Mouse (Mus musculus): Measurements from ENCODE around the gene Zfp319.
A peak's percentile ranks its signal among the peaks of the same experiment; 100 is the strongest.

Zfp319 gene

DNA sequence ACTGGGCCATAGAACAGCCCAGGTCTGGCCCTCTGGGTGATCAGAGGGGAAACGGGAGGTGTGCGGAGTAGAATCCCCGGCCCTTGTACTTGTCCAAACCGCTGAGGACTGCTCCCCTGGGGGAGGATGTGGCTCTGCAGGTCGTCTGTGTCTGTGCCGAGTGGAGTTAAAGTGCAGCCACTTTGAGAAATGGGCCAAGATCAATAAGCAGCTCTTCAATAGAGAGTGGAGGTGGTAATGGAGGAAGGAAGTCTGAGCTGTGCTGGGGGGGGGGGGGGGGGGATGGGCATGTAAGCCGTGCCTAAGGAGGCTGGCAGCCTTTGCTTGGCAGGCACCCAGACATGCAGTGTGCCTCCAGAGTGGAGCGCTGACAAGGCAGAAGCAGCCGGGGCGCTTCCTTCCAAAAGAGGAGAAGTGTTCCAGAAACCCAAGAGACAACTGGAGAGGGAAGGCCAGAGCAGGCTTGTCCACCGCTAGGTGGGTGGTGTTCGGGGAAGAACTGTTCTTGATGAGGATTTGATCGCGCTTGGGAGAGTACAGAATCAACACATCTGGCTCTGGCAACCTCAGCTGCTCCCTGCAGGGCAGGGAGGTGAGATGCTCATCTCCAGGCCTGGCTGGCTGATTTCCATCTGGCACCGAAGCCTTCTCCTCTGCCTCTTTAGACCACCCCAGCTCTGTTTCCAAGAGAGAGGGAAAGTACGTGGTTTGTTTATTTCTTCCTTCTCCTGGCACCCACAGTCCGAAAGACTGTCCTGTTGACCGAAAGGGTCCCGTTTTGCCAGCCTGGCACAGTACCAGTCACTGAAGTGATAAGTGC is 17.3 kb upstream of the Zfp319 start:
- peak; percentile 84 for DNase-seq

DNA sequence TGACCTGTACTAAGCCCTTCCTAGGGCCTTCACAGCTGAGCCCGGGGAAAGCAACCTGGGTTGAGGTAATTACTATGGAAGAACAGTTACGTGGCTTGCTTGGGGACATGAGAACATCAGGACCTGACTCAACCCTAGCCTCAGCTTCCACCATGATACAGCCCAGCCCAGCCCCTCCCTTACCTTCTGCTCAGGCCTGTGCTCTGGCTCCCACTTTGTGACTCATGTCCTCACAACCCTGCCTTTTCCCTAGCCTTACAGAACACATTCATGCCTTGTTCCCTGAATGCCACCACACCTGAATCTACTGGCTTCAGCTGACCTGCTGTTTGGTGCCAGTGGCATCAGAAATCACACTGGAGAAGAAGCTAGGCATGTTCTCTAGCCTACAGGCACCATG is 16.6 kb upstream of the Zfp319 start:
- DNase-seq = no peak

DNA sequence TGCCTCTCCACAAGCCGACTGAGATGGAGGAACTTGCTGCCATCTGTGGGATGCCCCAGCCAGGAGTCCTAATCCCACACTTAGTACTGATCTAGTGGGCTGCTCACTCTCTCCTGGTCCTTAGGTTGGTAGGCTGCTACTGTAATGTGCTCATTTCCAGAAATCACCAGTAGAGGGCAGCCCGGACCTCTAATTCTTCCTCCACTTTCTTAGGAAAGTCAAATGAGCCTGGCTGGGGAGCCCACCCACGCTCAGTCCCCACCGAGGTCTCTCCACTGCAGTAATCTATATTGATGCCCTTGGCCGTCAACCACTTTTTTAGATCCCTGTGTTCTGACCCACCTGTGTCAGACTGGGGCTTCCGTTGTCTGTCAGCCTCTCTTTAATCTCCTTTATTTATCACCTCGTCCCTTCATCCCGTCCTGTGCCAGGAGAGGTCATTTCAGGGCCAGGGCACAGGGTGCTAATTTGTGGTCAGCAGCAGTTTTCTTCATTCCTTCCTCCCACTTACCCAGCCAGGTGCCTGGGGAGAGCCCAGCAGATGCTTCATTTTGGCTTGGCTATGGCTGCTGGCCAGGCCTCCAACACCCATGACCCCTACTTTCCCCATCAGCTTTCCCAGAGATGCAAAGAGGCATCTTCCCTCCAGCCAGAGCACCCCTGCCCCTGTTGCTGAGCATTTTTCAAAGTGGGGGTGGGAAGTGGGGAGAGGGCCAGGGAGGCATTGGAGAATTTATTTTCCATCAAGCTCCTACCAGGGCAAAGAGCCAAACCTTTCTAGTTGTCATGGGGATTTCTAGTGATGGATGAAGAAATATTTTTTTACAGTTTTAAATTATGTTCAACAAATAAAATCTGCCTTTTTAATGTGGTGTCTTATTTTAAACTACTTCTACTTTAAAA is 15.1 kb upstream of the Zfp319 start:
- DNase-seq = peak; percentile 87

DNA sequence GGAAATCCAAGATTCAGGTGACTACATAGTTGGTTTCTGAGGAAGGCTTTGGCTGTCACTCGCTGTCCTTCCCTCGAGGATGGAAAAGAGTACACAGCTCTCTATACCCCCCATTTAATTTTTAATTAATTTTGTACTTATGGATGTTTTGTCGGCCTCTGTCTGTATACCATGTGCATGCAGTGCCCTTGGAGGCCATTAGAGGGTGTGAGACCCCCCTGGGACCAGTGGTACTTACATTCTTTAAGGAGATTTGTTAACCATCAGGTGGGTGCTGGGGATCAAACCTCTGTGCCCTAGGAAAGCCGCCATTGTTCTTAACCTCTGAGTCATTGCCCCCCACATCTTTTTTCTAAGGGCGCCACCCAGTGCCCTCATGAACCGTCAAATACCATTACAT is 12.9 kb upstream of the Zfp319 start:
- DNase-seq = no peak

DNA sequence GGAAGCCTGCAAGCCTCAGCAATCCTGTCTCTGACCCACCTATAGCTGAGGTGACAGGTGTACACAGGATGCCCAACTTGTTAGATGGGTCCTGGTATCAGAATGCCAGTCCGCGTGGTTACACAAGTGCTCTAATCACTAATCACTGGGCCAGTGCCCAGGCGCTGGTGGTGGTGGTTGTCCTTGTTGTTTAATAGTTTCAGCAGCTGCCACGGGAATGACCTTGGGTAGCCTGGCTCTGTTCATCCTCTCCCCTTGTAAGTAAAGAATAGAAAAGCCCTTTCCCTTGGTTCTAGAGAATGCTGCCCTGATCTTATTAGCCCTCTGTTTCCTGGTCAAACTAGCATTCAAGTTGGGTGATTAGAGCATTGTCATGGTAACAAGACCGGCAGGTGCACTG is 10.0 kb upstream of the Zfp319 start:
- DNase-seq = no peak

DNA sequence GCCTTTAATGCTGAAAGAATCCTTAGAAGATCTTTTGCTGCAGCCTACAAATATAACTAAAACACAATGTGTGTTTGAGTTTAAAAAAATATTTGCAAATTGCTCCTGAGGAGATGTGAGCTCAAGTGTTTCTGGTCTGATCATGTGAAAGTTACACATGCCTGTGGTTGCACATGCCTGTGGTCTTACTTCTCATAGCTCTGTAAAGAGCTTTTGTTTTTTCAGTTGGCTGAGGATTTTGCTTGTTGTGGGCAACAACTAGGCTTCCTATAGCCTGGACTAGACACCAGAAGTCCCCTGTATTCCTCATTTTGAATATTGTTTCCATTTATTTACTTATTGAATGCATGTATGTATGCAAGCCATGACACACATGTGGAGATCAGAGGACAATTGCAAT is 4.6 kb upstream of the Zfp319 start:
- no peak for DNase-seq

DNA sequence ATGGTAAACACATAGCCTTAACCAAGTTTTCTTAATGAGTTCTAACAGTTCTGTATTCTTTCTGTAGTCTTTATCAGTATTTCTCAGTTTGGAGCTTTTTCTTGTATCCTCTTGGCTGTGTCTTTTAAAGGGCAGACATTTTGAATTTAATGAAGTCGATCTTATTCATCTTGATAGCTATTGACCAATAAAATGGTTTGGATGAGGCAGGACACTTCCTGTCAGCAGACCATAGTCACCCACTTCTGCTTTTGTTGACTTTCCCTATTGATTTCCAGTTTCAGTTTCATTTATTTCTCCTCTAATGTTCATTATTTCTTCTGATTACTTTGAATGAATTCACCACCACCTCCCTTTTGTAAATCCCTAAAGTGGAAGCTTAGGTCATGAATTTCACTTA is 4.0 kb upstream of the Zfp319 start:
- DNase-seq = no peak

DNA sequence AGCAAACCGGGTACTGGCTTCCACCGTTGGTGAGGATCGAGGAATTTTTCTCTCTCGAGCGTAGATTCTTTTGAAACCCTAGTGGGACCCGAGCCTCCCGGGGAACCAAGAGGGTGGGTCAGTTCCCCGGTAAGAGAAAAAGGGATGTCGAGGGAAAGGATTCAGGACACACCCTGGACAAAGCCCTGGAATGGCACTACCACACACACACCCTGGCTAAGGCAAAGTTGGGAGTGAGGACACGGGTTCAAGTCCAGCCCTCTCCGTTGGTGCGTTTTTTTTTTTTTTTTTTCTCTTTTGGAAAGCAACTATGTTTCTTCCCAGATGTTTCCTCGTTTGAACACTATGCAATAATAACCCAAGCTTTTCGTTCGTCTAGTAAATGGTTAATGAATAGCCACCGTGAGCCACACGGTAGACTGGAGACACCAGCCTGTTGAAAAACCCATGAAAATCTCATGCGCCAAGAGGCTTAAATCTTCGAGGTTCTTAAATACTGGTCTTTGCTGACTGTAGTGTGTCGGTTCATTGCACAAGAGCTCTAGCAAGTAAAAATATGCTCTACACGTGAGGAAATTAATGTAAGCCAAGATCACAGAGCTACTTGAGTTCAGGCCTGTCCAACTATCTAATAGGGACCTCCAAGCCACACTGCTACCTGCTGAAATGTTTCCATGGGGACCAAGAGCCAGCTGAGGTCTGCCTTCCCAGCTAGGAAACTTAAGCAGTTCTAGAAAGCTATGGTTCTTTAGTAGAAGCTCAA is 868 bp upstream of the Zfp319 start:
- DNase-seq = no peak

DNA sequence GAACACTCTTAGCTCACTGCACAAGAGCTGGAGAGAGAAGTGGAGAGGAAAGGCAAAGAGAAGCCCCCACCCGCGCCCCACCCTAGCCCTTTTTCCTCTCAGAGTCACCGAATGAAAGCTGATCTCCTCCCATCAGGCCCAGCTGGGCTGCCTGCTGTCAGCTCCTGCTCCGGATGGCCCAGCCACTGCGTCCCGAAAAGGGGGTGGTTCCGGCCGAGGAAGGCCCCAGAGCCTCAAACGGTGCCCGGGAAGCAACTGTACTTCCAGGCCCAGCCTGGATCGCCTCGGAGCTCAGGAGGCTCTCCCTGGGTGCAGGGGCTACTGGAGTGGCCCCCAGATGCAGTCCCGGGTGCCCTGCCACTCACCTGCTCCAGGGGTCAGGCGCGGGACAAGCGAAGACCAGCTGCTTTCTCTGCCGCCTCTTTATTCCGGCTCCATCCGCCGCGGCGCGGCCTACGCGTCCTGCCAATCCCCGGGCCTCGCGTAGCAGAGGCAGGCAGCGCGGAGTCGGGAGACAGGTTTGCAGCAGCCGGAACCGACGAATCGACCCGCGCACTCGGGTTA is 512 bp downstream of the Zfp319 start:
- peak; percentile 69 for DNase-seq

DNA sequence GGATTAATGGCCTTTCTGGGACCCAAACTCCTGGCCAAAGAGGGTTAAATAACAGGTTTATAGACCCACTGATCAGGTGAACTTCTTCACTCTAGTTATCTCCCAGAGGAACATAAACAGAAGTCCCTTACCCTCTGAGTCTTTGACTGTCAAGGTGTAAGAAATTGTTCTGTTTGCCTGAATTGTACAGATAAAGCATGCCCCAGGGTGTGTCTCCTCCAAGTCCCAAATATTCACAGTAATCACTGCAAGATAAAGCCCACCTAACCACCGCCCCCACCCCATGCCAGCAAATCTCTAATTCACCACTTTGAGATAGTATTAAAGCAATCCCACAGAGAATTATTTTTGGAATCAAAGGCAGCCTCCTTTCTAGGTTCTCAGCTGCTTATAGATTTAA is 1.4 kb downstream of the Zfp319 start:
- no peak for DNase-seq

DNA sequence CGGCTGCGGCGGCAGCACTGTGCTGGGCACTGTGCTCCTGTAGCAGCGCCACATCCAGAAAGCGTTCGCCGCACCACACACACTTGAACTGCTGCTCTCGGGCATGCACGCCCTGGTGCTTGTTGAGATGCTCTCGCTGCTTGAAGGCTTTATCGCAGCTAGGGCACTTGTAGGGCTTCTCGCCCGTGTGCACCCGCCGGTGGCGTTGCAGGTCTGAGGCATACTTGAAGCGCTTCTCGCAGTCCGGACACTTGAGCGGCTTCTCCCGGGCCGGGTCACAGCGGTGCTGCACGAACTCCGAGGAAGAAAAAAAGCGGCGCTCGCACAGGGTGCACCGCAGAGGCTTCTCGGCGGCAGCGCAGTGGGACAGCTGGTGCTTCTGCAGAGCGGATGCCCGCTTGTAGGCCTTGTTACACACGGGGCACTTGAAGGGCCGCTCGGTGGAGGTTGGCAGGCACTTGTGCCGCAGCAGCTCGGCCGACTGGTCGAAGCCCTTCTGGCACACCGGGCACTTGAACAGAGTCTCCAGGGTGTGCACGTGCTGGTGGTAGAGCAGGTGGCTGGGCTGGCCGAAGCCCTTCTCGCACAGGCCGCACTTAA is 3.8 kb downstream of the Zfp319 start:
- DNase-seq = no peak

DNA sequence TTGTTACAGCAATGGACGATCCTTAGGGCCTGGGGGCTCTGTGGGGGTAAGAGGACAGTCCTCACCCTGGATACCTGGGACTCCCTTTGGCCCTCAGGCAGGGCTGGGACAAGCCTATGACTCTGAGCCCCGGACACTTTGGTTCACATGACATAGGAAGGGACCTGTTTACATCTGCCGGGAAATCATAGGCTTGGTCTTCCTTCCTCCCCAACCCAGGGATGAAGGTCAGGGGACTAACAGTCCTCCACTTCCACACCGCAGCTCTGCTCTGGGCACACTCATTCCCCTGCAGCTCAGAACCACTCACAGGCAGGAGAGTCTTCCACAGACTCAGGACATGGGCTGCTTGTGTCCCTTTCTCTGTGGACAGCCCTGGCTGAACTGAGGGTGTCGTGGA is 4.9 kb downstream of the Zfp319 start:
- peak; percentile 56 for DNase-seq

DNA sequence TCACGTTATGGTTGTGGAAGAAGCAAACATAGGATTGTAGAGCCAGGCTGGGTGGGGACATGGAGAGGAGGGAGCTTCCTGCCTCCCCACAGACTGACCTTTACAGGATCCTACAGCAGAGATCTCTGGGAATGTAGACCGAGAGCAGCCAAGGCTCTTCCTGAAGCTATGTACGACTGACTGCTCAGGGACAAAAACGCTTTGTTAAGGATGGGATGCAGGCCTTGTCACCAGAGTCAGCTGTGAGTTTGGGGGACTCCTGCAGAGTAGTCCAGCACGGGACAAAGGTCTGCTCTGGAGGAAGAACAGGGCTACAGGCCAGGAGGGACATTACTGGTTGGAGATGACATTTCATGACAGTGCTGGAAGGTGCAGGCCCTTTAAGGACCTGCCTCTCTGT is 7.1 kb downstream of the Zfp319 start:
- no peak for DNase-seq

DNA sequence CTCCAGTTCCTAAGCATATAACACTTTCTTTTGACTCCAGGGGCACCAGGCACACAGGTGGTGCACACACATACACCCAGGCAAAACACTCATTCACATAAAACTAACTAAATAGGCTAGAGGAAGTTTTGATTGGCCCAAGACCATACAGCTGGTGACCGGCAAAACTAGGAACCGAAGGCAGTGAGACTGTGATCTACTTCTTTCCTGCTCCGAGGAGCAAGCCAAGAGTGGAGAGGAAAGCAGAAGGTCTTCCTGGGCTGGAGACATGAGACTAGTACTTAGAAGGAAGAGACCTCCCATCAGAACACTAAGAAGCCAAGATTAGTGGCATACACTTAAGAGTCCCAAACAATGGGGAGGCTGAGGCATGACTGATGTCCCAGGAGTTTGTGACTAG is 8.5 kb downstream of the Zfp319 start:
- no peak for DNase-seq

DNA sequence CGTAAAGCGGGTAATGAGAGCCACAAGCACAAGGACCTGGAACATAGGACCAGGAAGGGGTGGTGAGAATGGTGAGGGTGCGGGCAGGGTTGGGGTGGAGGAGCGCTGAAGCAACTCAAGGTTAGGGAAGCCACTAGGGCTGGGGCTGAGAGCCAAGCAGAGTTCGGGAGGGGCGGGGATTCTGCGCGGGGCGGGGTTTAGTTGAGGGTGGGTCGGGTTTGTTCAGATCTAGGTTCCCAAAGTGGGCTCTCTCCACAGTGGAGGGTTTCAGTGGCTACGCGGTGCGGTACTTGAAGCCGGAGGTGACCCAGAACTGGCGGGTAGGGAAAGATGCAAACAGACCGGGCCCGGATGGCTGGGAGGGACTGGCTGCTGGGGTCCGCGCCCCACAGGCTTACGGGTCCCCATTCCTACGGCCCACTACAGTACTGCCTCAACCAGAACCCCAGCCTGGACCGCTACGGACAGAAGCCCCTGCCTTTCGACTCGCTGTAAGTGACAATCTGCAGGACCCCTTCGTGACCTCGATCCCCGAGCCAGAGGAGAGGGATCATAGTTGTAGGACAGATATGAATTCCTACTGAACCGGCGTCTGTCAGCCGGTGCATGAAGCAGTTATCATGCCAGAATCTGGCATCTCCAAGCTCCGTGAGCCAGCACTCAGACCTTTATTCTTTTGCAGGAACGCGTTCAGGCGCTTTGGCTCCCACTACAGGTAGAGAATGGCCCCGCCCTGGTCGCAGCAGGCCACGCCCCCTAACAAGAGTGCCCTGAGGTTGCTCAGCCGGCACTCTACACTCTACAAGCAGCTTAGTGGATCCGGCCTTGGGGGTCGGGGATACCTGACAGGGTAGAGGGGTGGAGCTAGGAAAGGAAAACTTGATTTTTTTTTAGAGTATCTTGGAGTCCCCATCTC is 11.3 kb downstream of the Zfp319 start:
- peak; percentile 93 for DNase-seq

DNA sequence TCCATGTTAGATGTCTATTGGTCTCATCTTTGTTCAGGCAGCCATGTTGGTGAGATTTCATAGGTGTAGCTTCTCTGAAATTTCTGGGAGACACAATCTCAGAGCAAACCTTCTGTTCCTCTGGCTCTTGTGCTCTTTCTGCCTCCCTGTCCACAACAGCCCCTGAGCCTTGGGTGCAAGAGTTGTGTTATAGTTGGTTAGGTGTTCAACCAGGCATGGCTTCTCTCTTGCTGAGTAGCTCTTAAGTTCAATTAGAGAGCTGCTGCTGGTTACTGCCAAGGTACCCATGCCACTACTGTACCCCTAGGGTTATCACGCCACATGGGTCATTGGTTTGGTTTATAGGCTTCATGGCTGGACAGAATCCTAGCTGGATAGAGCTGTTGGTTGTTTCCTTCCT is 16.4 kb downstream of the Zfp319 start:
- no peak for DNase-seq

DNA sequence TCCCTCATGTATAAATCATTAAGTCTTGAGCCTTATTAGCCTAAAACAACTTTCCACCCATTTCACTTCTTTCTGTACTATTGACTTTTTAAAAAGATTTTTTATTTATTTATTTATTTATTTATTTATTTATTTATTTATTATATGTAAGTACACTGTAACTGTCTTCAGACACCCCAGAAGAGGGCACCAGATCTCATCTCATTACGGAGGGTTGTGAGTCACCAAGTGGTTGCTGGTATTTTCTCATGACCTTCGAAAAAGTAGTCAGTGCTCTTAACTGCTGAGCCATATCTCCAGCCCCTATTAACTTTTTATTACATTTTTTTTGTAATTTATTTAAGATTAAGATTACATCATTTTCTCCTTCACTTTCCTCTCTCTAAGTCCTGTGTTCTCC is 17.0 kb downstream of the Zfp319 start:
- no peak for DNase-seq

DNA sequence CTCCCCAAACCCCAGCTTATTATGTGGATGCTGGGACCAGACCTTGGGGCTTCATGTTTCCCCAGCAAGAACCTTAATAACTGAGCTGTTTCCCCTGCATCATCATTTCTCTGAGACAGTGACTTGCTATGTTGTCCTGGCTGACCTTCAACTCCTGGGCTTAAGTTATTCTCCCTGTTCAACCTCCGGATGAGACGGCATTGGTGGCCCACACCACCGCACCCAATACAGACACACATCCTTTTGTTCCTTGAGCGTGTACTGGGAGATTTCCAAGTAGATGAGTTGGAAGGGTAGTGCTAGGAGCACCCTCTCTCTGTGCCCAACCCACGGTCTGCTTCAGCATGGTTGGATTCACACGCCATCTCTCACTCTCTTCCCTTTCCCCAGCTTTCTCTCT is 17.9 kb downstream of the Zfp319 start:
- DNase-seq = peak; percentile 51

DNA sequence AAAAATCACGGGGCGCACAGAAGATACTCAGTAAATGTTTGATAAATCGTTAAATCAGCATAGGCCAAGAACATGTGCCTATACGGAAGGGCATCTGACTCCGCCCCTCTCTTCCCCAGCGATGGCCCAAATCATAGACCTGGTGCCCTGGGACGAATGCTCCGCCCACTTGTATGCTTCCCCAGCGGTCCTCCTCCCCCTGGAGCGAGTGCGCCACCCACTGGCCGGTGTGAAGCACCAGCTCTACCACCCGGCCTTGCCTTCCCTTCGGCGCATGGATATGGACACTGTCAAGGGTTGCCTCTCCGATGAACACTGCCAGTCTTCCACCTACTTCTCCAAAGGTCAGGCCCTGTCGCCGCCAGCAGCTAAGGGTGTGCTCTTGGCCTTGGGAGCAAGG is 18.9 kb downstream of the Zfp319 start:
- no peak for DNase-seq

DNA sequence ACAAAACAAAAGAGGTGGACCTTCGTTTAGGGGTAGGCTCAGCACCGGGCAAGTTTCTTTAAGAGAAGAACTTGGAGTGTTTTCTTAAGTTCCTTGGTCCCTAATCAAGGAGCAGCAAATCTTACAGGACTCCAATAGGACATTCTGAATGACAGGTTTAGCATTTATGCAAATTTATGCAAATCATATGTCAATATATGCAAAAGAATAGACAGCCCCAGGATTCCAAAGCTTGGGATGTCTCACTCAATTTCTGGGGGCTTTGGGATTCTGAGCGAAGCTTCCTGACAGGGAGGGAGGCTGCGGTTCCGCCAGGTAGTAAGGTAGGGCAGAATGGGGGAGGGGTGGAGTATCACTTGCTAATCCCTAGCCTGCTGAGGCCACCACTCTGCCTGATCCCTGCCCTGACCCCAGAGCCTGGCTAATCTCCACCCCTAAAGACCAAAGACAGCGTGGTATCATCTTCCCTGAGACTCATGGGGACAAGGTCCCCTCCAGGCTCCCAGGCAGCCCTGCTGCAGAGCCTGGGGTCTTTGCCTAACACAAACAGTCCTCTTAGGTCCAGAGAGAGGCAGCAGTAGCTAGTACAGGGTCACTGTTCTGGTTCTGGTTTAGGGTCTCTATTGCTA is 21.3 kb downstream of the Zfp319 start, which contains the start of gene Tepp:
Gene Tepp (plus strand): TSS at position 225 of the 629 bp plus-strand sequence.
- DNase-seq = no peak

DNA sequence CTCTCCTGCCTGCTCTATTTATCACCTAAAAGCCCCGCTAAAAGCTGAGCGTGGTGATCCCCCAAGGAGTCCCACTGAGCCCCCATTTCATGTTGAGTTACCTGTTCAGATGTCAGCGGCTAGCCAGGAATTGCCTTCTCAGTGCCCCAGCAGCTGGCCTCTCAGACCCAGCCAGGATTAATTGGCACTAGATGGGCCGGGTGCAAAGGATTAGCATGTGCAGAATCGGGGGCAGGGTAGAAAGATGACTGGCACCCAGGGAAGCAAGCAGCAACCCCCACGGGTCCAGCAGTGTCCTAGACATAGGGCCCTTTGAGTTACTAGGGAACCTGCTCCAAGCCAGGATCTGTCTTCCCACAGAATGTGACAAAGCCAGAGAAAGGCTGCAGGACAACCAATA is 25.3 kb downstream of the Zfp319 start, which contains the start of gene Cngb1:
Gene Cngb1 (minus strand): TSS at position 155 of the 400 bp plus-strand sequence.
- no peak for DNase-seq
